In the genomic region with DNA sequence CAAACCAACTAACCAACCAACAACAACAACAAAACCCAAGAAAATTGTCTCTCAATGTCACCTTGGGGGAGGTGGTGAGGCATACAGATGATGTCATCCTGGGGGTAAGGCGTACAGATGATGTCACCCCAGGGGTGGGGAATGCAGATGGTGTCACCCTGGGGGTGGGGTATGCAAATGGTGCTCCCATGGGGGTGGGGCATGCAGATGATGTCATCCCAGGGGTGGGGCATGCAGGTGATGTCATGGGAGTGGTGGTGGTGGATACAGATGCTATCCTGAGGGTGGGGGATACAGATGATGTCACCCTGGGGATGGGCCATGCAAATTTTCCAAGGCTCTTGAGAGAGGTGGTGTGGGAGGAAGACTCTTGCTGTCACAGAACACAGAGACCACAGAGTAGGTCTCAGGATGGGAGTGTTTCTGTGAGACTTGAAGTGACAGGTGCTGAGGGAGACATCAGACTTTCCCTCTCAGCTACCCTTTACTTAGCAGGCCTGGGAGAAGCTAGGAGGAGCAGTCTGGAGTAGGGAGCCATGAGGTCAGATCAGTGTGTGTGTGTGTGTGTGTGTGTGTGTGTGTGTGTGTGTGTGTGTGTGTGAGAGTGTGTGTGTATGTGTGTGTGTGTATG, we compare ENCODE assay signal across 15 mouse cellular contexts.
DNase-seq lines count a peak whose midpoint lies in the region; ATAC-seq and TF ChIP-seq lines count a peak whose summit lies in the region.
"Had no signal": no experiment of that assay in that cellular context is flagged by ENCODE, and none has a peak within 500 bp of the region (broad histone marks: within the 10 kb centered on the region; RNA-seq: fewer than 3 reads in every experiment).

No protein-coding gene starts in this region.

- no peak for TF ChIP-seq CTCF in CH12.LX (conservative IDR thresholded peaks at IDR 0.05 in 1 of 2, IDR thresholded peaks at IDR 0.05 in 1 of 2; ENCODE audit: low read depth in 2 of 2, low read length in 2 of 2)

- H3K4me2 ChIP-seq in heart, embryonic 16.5 days (ENCODE audit: low read depth, low read length) = no peak overlapping the region
- no peak overlapping the region; the same call in 1 of the 2 replicates for H3K4me2 ChIP-seq in CH12.LX (ENCODE audit: insufficient read depth, low read depth, poor library complexity, severe bottlenecking)
- H3K4me2 ChIP-seq in hindbrain, embryonic 12.5 days (replicated peaks) = no peak overlapping the region
- H3K4me2 ChIP-seq: embryonic facial prominence, embryonic 12.5 days; forebrain, embryonic 13.5 days had no signal

- H3K9me3 ChIP-seq in heart, embryonic 16.5 days (replicated peaks; ENCODE audit: control insufficient read depth, low read length) = no peaks in the 10 kb centered on the region
- no peaks in the 10 kb centered on the region for H3K9me3 ChIP-seq in CH12.LX (replicated peaks; ENCODE audit: low read length)
- H3K9me3 ChIP-seq in hindbrain, embryonic 12.5 days (replicated peaks) = no peaks in the 10 kb centered on the region
- H3K9me3 ChIP-seq: embryonic facial prominence, embryonic 12.5 days; forebrain, embryonic 13.5 days had no signal

- no peak for TF ChIP-seq RAD21 in CH12.LX (IDR thresholded peaks at IDR 0.05; ENCODE audit: low read depth, low read length)

- no peaks in the 10 kb centered on the region for H3K79me2 ChIP-seq in CH12.LX (replicated peaks; ENCODE audit: control insufficient read depth, extremely low read depth, insufficient read depth, poor library complexity, severe bottlenecking)

- in situ Hi-C loops in CH12.LX (cut with MboI; ENCODE audit: low pct_ligation_motif_present, low pct_unique_long_range_greater_than_20kb, low sequenced_read_pairs) = no loop called here

- peak; percentile 49; the same call in 1 of the 2 replicates for ATAC-seq in heart, embryonic 16.5 days (replicated peaks; ENCODE audit: extremely low read depth, insufficient read depth, low FRiP score)
- ATAC-seq in granulocyte monocyte progenitor cell, adult 5-6 weeks (replicated peaks; ENCODE audit: poor library complexity, severe bottlenecking) = peak; percentile 38
- ATAC-seq in hindbrain, embryonic 12.5 days (ENCODE audit: low FRiP score) = no peak
- ATAC-seq: forebrain, embryonic 13.5 days; intestine, embryonic 16.5 days had no signal

- H3K9ac ChIP-seq in heart, embryonic 16.5 days (ENCODE audit: low read length) = no peak overlapping the region
- H3K9ac ChIP-seq in CH12.LX (ENCODE audit: insufficient read depth, low read depth) = no peak overlapping the region
- no peak overlapping the region for H3K9ac ChIP-seq in hindbrain, embryonic 12.5 days
- H3K9ac ChIP-seq: embryonic facial prominence, embryonic 12.5 days; forebrain, embryonic 13.5 days; liver, embryonic 14.5 days had no signal

- TF ChIP-seq POLR2A in CH12.LX (IDR thresholded peaks at IDR 0.05; ENCODE audit: low read depth, low read length) = no peak

- peaks cover 25% of the 10 kb centered on the region for H3K4me1 ChIP-seq in heart, embryonic 16.5 days (ENCODE audit: control insufficient read depth, insufficient read depth, low read length)
- H3K4me1 ChIP-seq in CH12.LX (ENCODE audit: control insufficient read depth in 1 of 2, insufficient read depth in 2 of 2) = peaks cover 9 to 11% of the 10 kb centered on the region in 2 experiments
- H3K4me1 ChIP-seq in hindbrain, embryonic 12.5 days = no peaks in the 10 kb centered on the region
- H3K4me1 ChIP-seq: forebrain, embryonic 13.5 days had no signal

- dilution Hi-C loops in CH12.LX (cut with MboI; ENCODE audit: extremely low pct_ligation_motif_present, extremely low pct_unique_long_range_greater_than_20kb, low sequenced_read_pairs) = no loop called here

- DNase-seq in heart, postnatal 10 days = no peak
- peak; percentile 32 to 39 for DNase-seq in B cell, adult 2 months
- DNase-seq in CH12.LX (ENCODE audit: extremely low read depth) = peak; percentile 75
- DNase-seq in ovary, adult 18-20 months (ENCODE audit: low spot score) = no peak
- DNase-seq: cerebellum, postnatal 10 days; kidney, postnatal 36 days; lung, postnatal 4 days; thymus, adult 18-20 months had no signal

- peak overlapping the region; percentile 37 for H3K27ac ChIP-seq in heart, embryonic 16.5 days (ENCODE audit: low read length)
- H3K27ac ChIP-seq in CH12.LX (ENCODE audit: insufficient read depth, low read depth) = no peak overlapping the region
- no peak overlapping the region for H3K27ac ChIP-seq in hindbrain, embryonic 12.5 days
- H3K27ac ChIP-seq: embryonic facial prominence, embryonic 12.5 days; forebrain, embryonic 13.5 days; liver, embryonic 14.5 days had no signal

- H3K4me3 ChIP-seq in heart, embryonic 16.5 days (ENCODE audit: low read length) = no peak overlapping the region
- H3K4me3 ChIP-seq in CH12.LX (replicated peaks in 1 of 3; ENCODE audit: low read depth in 2 of 3, low read length in 2 of 3, poor library complexity in 1 of 3) = no peak overlapping the region
- no peak overlapping the region for H3K4me3 ChIP-seq in hindbrain, embryonic 12.5 days
- H3K4me3 ChIP-seq: embryonic facial prominence, embryonic 12.5 days; forebrain, embryonic 13.5 days had no signal

- no peaks in the 10 kb centered on the region for H3K36me3 ChIP-seq in heart, embryonic 16.5 days (ENCODE audit: control insufficient read depth, insufficient read depth)
- H3K36me3 ChIP-seq in CH12.LX (replicated peaks in 1 of 2; ENCODE audit: control insufficient read depth in 1 of 2, insufficient read depth in 1 of 2, low read length in 1 of 2) = no peaks in the 10 kb centered on the region
- H3K36me3 ChIP-seq in hindbrain, embryonic 12.5 days = no peaks in the 10 kb centered on the region
- H3K36me3 ChIP-seq: embryonic facial prominence, embryonic 12.5 days had no signal

- 65% methylated on average over 1 of the region's 1 CpGs for WGBS in heart, embryonic 16.5 days
- WGBS in hindbrain, embryonic 12.5 days = 82% methylated on average over 1 of the region's 1 CpGs

- TF ChIP-seq EP300 in CH12.LX (IDR thresholded peaks at IDR 0.05; ENCODE audit: low read length) = no peak

- intact Hi-C loops in heart, postnatal 10 days (cut with DNase I) = no loop called here

- no peaks in the 10 kb centered on the region for H3K27me3 ChIP-seq in heart, embryonic 16.5 days (ENCODE audit: control insufficient read depth, insufficient read depth, low read length)
- H3K27me3 ChIP-seq in CH12.LX (replicated peaks) = no peaks in the 10 kb centered on the region
- H3K27me3 ChIP-seq in hindbrain, embryonic 12.5 days = no peaks in the 10 kb centered on the region
- H3K27me3 ChIP-seq: embryonic facial prominence, embryonic 12.5 days; forebrain, embryonic 13.5 days had no signal

TF ChIP-seq in CH12.LX, 34 proteins besides CTCF, POLR2A, EP300 and RAD21:
- TF ChIP-seq GABPA (IDR thresholded peaks at IDR 0.05; ENCODE audit: insufficient replicate concordance, low read depth, low read length) = peak; percentile 22; the same call in 1 of the 2 replicates
- TF ChIP-seq JUN (IDR thresholded peaks at IDR 0.05; ENCODE audit: insufficient read depth, low read depth, low read length) = peak; percentile 69
- TF ChIP-seq JUND (conservative IDR thresholded peaks at IDR 0.05; ENCODE audit: low read depth, low read length) = peak; percentile 73
- TF ChIP-seq TBP (conservative IDR thresholded peaks at IDR 0.05; ENCODE audit: low read depth, low read length) = no peak
- no peak for TF ChIP-seq POLR2AphosphoS2 (IDR thresholded peaks at IDR 0.05; ENCODE audit: low read depth, low read length)
- no peak for TF ChIP-seq BHLHE40 (IDR thresholded peaks at IDR 0.05; ENCODE audit: low read depth, low read length)
- peak; percentile 67 for TF ChIP-seq ETS1 (conservative IDR thresholded peaks at IDR 0.05; ENCODE audit: low read depth, low read length)

Comparison
In these comparisons a context has a peak if more than half of its experiments do, and no peak if none do; other contexts are left out.
1. DNase-seq: peak in B cell, adult 2 months (2 of 2) and CH12.LX (single experiment); none in heart, postnatal 10 days (0 of 2) and ovary, adult 18-20 months (single experiment).